Mouse (Mus musculus) layer of hippocampus, postnatal 10 days (tissue): Measurements from ENCODE around the gene Plcxd2. TPM values are rescaled to one million over a fixed set of nuclear protein-coding genes. Genes with fewer than 3 reads are reported as not detected.

Experiments
- DNase-seq, 2 experiments: peaks; one replicate each; pipeline ENCODE4 v3.0.0; 2021; ENCODE audit warnings: low spot score in 2 of 2
- total RNA-seq, 2 experiments: library from RNA; stranded (reverse); gene quantifications; 2 replicates each; pipeline ENCODE4 v1.2.3; 2021

Plcxd2 gene
- total RNA-seq, 2 experiments from 2014 or later, result 32.8 to 34.0 TPM

DNA sequence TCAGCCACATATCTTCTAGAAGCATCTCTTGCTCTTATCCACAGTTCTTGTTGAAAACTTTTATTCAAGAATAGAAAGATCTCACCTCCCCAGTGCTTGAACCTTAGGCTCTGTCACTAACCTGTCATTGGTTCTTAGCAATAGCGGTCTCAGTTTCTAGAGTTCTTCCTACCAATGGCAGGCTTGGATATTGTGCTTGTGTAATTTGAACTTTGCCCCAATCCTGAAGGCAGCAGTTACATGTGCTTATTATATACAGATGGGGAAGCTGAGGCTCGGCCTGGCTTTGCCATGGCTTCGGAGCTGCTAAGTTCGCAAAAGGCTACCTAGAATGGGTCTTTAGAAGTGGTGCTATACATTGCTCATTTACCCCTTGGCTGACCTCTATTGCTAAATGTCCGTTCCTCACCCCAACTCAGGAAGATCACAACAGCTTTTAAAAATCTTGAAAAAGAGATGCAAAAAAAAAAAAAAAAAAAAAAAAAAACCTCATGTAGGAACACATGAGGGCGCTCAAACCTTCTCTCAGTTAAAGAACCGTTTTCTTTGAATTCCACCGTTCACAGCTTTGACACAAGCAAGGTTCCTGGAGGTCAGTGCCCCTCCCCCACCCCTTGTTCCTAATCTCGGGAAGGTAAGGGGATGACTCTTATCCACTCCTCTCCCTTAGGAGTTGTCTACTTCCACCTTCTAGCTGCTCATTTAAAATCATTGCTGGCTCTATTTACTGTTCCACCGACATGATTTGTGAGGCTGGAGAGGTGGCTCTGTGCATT, 18.9 kb downstream of the Plcxd2 start:
- no peak for DNase-seq

- no peak for DNase-seq
Measured at GRCm38 (mm10) chr16:45986236-45986635, 23.8 kb downstream of the Plcxd2 start.

DNA sequence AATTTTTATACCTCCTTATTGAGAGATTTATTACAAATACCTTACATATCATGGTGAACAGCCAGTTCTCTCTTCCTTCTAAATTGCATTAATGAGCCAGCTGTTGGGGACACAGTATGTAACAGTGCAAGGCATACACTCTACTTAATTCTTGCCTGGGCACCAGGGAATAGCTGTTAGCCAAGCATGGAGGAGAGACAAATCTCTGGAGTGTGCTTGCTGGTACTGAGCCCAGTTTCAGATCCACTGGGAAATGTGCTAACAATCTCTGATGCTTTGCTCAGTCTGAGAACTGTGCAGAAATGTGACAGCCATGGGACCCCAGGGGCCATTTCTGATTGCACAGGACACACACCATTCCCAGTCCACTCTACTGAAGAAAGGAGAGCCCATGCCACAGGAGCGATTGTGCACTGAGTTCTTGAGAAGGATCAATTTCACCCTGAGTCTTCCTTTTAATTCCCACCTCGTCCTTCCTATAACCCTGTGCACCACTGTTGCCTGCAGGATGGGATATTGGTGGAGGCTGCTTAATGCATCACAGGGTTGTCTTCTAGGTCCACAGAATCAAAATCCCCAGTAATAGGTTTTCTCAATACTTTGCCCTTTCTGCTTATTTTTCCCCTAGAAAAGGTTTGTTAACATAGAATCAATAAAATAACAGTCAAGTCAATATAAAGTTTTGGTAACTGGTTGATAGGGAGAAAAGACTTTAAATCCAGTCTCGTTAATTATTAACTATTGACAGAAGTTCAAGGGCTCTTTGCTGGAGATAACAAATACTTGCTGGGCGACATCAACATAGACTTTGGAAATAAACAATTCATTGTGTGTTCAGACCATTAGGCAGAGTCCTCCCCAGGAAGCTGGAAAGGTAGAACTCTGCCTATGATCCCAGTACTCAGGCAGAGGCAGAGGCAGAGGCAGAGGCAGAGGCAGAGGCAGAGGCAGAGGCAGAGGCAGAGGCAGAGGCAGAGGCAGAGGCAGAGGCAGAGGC, 25.1 kb downstream of the Plcxd2 start:
- DNase-seq, result no peak

- DNase-seq, result no peak
Measured at GRCm38 (mm10) chr16:45976251-45976650, 33.8 kb downstream of the Plcxd2 start.

GRCm38 (mm10) chr16:45973959-45974686, 35.9 kb downstream of the Plcxd2 start:
- no peak for DNase-seq

- DNase-seq, result no peak
Measured at GRCm38 (mm10) chr16:45970187-45970586, 39.8 kb downstream of the Plcxd2 start.

DNA sequence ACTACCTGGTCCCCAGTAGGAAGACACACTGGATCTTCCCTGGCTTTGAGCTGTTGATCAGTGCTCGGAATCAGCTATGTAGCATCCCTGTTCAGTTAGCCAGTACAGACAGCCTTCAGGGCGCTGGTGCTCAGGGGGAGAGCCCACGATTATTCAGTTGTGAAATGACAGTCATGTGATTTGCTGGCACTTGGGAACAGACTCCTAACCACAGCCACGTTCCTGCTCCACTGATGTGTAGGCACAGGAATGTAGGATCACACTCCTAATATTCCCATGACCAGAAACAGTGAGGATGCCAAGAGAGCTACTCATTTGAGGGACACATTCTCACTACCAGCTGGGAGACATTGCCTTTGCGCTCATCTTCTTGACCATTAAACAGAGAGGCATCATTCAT, 41.3 kb downstream of the Plcxd2 start:
- no peak for DNase-seq

DNA sequence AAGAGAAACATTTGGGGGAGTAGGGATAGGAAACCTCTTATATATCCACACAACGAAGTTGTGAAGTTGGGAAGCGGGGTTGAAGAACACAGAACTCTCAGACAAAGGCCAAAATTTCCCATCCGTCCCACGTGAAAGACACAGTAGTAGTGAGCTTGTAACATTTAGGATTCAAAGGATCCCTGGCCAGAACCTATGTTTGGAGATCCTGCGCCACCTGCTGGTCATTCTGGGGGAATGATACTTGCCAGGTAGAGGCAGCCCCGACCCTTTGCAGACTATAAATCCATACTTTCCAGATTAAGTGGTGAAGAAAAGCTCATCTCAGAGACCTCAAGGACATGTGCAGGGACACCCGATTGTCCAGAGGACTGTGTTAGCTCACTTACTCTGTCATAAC, 42.5 kb downstream of the Plcxd2 start:
- DNase-seq, result peak; percentile 80 to 86

- DNase-seq, result no peak
Measured at GRCm38 (mm10) chr16:45966604-45967003, 43.4 kb downstream of the Plcxd2 start.

DNA sequence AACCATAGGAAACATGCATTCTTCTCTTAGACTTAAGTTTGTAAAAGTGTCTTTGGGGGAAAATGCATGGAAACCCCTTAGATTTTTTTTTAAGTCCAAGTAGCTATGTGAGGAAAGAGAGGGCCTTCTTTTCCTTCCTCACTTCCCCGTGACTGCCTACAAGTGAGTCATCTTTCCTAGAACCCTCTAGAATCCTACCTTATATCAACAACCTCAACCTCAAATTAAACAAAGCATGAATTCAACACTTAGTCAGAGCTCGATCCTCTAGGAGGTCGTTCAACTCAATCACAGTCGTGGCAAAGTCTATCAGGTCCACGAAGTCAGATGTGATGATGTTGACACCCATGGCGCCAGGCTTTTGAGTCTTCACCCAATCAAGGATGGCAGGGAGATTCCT, 45.2 kb downstream of the Plcxd2 start:
- no peak for DNase-seq

GRCm38 (mm10) chr16:45963837-45964236, 46.2 kb downstream of the Plcxd2 start:
- no peak for DNase-seq

- no peak for DNase-seq
Measured at GRCm38 (mm10) chr16:45963088-45963487, 46.9 kb downstream of the Plcxd2 start.

- DNase-seq, result no peak
Measured at GRCm38 (mm10) chr16:45960978-45961377, 49.0 kb downstream of the Plcxd2 start.

DNA sequence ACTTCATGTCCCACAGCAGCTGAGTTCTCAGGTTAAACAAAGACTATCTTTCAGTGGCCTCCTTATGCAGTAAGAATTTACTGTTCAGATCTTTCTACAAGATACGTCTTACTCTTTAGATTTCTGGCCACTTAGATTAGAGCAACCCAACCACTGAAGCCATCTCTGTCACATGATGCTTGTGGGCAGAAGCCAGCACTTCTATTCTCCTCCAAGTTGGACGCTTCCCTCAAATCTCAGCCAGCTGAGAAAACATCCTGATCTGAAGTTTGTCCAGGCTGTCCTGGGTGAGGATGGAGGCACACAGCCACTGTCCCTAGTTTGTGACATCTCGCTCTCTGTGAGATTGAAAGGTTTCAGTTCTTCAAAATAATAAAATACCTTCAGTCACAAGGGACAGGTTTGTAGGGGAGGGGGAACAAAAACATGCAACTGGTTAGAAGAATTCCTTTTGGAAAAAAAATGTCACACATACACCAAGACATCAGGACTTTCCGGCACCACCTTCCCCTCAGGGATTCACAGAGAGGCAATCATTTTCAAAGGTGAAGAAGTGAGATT, 53.5 kb downstream of the Plcxd2 start:
- no peak for DNase-seq

DNA sequence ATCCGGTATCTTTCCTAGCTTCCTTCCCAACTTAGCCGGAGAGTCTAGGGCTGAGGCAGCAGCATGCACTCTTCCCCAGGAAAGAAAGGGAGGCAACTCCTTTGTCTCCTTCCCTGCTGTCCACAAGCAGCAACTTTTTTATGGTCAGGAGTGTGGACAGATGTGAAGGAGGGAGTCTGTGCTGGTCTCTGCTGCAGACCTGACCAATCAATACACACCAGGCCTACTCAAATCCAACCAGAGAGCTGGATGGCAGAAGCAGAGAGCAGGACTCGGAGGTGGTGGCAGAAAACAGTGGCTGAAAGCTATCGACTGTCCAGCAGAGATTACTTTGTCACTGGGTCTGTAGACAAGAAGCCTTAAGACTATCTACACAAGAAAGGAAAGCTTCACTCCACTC, 56.6 kb downstream of the Plcxd2 start, which contains the start of gene Phldb2:
Gene Phldb2, minus strand, starts transcription at position 205 of the 400 bp plus-strand sequence.
- no peak for DNase-seq

- DNase-seq, result no peak
Measured at GRCm38 (mm10) chr16:45952501-45952900, 57.5 kb downstream of the Plcxd2 start.

DNA sequence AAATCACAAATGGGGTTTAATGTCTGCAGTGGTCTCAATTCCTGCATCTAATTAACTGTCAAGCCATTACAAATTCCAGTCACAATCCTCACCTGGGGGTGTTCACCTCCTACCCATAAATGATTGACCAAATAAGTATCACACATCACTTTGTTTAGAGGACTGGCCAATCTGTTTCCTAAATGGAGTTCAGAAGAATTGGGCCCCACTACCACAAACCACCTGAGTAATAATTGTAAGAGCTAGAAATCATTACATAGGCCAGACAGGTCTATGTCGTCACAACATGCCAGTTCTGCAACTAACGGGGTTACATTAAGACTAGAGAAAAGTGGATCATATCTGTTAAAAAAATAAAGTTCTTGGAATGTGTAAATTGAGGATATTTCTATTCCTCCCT, 58.0 kb downstream of the Plcxd2 start:
- no peak for DNase-seq

DNA sequence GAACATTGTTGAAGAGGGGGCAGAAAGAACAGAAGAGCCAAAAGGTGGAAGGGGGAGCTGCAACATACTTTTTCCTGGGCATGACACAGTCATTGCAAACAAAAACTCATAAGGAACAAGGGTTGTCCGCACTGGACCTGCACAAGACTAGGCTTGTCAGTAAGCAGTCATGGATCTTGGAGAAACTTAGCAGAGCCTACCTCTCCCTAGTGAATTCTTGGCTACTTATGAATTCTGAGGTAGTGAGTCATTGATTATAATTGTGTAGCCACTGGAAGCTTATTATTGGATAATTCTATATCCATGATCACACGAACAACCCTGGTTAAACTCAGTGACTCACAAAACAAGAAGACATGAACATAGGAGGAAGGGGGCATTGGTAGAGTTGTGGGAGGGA, 63.7 kb downstream of the Plcxd2 start:
- no peak for DNase-seq

GRCm38 (mm10) chr16:45945649-45946048, 64.4 kb downstream of the Plcxd2 start:
- no peak for DNase-seq

GRCm38 (mm10) chr16:45945174-45945631, 64.8 kb downstream of the Plcxd2 start:
- no peak for DNase-seq
